Mouse (Mus musculus) stomach, embryonic 16.5 days (tissue): ENCODE measurements around the gene Xirp1. TPM values are rescaled to one million over a fixed set of nuclear protein-coding genes. Genes with fewer than 3 reads are reported as not detected.
"Not testable (repeated sequence)": the region's sequence is repeated elsewhere in the genome, so short reads cannot be mapped to it uniquely, and the experiment has no call there.

Experiments used
- ATAC-seq: fragments of 200-750 bp; cut with Nextera tagmentation; 2 replicates; pipeline ENCODE4 v1.8.0; 2017; ENCODE audit warnings: moderate number of reproducible peaks, moderate TSS enrichment; ENCODE audit not compliant: insufficient read depth, low FRiP score
- H3K27ac ChIP-seq: fragments of 300-500 bp; sonication (generic); 2 replicates; pipeline ENCODE4 v1.5.1; 2014; ENCODE audit warnings: low read length
- H3K27me3 ChIP-seq: fragments of 300-500 bp; sonication (generic); 2 replicates; pipeline ENCODE4 v1.6.1; 2014; ENCODE audit warnings: low read length, control low read depth, mixed read lengths; ENCODE audit not compliant: control insufficient read depth, insufficient read depth
- H3K36me3 ChIP-seq: fragments of 300-500 bp; sonication (generic); 2 replicates; pipeline ENCODE4 v1.6.1; 2014; ENCODE audit warnings: low read length; ENCODE audit not compliant: control insufficient read depth, insufficient read depth
- H3K4me1 ChIP-seq: fragments of 300-500 bp; sonication (generic); 2 replicates; pipeline ENCODE4 v1.6.1; 2014; ENCODE audit warnings: low read length, control low read depth, mixed read lengths; ENCODE audit not compliant: control insufficient read depth, insufficient read depth
- H3K4me2 ChIP-seq: fragments of 300-500 bp; sonication (generic); 2 replicates; pipeline ENCODE4 v1.6.1; 2014; ENCODE audit warnings: low read depth, low read length, mixed read lengths
- H3K4me3 ChIP-seq: fragments of 300-500 bp; sonication (generic); replicated peaks from 2 replicates; pipeline ENCODE4 v1.5.1; 2014; ENCODE audit warnings: mild to moderate bottlenecking, low read length
- H3K9ac ChIP-seq: fragments of 300-500 bp; sonication (generic); 2 replicates; pipeline ENCODE4 v1.6.1; 2014; ENCODE audit warnings: low read length
- H3K9me3 ChIP-seq: fragments of 300-500 bp; sonication (generic); replicated peaks from 2 replicates; pipeline ENCODE4 v1.6.1; 2016; ENCODE audit warnings: low read length, control low read depth; ENCODE audit not compliant: control insufficient read depth
- WGBS: fragments of 180-500 bp; shearing (Covaris S2); extraction: QIAGEN DNeasy Blood & Tissue Kit; methylation state at CpG from one replicate; pipeline ENCODE4 v1.1.7; 2014; 5-methylcytosine and 5-hydroxymethylcytosine counted together
- polyA plus RNA-seq: library from polyadenylated mRNA; unstranded; fragments of >200 nt; fragmentation: Nextera tagmentation; extraction: Ambion mirVana; gene quantifications from 2 replicates; pipeline ENCODE4 v1.2.1, GENCODE M21; 2015

Gene Xirp1
- polyA plus RNA-seq, 1 experiment from 2014 or later, result 1.6 TPM

DNA sequence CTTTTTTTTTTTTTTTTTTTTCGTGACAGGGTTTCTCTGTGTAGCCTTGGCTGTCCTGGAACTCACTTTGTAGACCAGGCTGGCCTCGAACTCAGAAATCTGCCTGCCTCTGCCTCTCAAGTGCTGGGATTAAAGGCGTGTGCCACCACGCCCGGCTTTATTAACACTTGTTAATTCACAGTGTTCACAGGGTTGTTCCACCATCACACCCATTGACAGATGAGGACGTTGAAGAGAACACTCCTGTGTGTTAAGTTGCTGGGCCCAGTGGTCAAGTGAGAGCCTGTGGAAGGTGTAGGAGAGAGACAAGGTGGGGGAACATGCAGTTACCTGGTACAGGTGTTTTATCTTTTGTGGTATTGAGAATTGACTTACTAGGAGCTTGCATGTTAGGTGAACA is 11.2 kb downstream of the Xirp1 start:
- not testable (repeated sequence) for H3K4me2 ChIP-seq, H3K4me3 ChIP-seq, H3K36me3 ChIP-seq, H3K4me1 ChIP-seq, H3K9me3 ChIP-seq, H3K27ac ChIP-seq, ATAC-seq, H3K27me3 ChIP-seq, H3K9ac ChIP-seq
- WGBS, result 77% methylated on average over 6 of the region's 6 CpGs

DNA sequence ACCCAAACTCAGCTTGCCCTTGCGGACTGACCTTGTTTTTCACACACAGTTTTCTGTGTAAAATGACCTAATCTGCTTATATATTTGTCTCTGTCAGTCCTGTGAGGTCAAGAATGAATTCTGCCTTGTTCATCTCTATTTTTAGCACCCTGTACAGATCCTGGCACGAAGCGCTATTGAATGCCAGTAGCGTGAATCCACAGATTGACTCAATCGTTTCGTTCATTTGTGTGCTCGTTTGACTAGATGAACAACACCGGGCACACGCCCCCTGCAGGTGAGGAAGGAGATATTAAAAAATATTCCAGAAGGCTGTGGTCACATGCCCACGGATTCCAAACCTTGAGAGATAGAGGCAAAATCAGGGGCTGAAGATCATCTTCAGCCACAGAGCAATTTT is 11.9 kb downstream of the Xirp1 start:
- H3K9ac ChIP-seq, result peak overlapping the region; percentile 45; the same call in 1 of the 2 replicates
- no peaks in the 10 kb centered on the region for H3K27me3 ChIP-seq
- peak overlapping the region; percentile 48 for H3K4me3 ChIP-seq
- peak overlapping the region; percentile 95 for H3K4me2 ChIP-seq
- no peaks in the 10 kb centered on the region for H3K36me3 ChIP-seq
- WGBS, result under 1% methylated on average over 10 of the region's 10 CpGs
- H3K9me3 ChIP-seq, result no peaks in the 10 kb centered on the region; the same call in 1 of the 2 replicates
- H3K4me1 ChIP-seq, result peaks cover 9% of the 10 kb centered on the region
- ATAC-seq, result peak; percentile 48
- H3K27ac ChIP-seq, result peak overlapping the region; percentile 81

- H3K36me3 ChIP-seq, result no peaks in the 10 kb centered on the region
- peak overlapping the region; percentile 81 for H3K27ac ChIP-seq
- WGBS, result 2% methylated on average over 60 of the region's 60 CpGs
- H3K9me3 ChIP-seq, result no peaks in the 10 kb centered on the region; the same call in 1 of the 2 replicates
- H3K4me2 ChIP-seq, result peak overlapping the region; percentile 95
- ATAC-seq, result peak; percentile 95
- peak overlapping the region; percentile 48 for H3K4me3 ChIP-seq
- H3K27me3 ChIP-seq, result no peaks in the 10 kb centered on the region
- peak overlapping the region; percentile 45 for H3K9ac ChIP-seq
- H3K4me1 ChIP-seq, result peaks cover 9% of the 10 kb centered on the region
Measured at GRCm38 (mm10) chr9:120010781-120011511, 12.5 kb downstream of the Xirp1 start.

- H3K9ac ChIP-seq, result no peak overlapping the region
- H3K4me3 ChIP-seq, result no peak overlapping the region
- no peak overlapping the region for H3K4me2 ChIP-seq
- H3K27me3 ChIP-seq, result no peaks in the 10 kb centered on the region
- no peak for ATAC-seq
- WGBS, result 90% methylated on average over 3 of the region's 3 CpGs
- peaks cover 9% of the 10 kb centered on the region for H3K4me1 ChIP-seq
- H3K27ac ChIP-seq, result peak overlapping the region; percentile 81
- H3K9me3 ChIP-seq, result no peaks in the 10 kb centered on the region; the same call in 1 of the 2 replicates
- no peaks in the 10 kb centered on the region for H3K36me3 ChIP-seq
Measured at GRCm38 (mm10) chr9:120009871-120010270, 13.5 kb downstream of the Xirp1 start.

- Histone ChIP-seq H3K9me3 (no peaks in the 10 kb centered on the region; the same call in 1 of the 2 replicates), H3K4me1 (peaks cover 9% of the 10 kb centered on the region), H3K27me3 (no peaks in the 10 kb centered on the region), H3K4me3 (no peak overlapping the region), H3K9ac (no peak overlapping the region), H3K4me2 (no peak overlapping the region), H3K27ac (no peak overlapping the region), H3K36me3 (no peaks in the 10 kb centered on the region)
- WGBS, result 58% methylated on average over 7 of the region's 7 CpGs
- ATAC-seq, result no peak
Measured at GRCm38 (mm10) chr9:120009226-120009841, 14.1 kb downstream of the Xirp1 start.

DNA sequence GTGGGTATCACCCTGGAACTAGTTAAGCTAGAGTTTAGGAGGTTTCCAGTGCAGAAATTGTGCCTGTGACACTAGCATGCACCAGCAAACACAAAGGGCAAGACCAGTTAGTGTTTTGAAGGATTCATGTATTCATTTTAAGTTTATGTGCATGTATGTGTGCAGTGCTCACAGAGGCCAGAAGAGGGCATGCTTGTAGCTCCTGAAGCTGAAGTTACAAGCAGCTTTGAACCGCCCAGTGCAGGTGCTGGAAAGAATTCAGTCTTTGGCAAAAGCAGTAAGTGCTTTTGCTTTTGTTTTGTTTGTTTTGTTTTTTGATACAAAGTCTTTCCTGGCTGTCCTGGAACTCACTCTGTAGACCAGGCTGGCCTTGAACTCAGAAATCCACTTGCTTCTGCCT is 15.6 kb downstream of the Xirp1 start:
- Histone ChIP-seq H3K27me3 (no peaks in the 10 kb centered on the region), H3K36me3 (no peaks in the 10 kb centered on the region), H3K4me3 (no peak overlapping the region), H3K4me1 (peaks cover 9% of the 10 kb centered on the region), H3K4me2 (no peak overlapping the region), H3K9ac (no peak overlapping the region), H3K27ac (no peak overlapping the region), H3K9me3 (no peaks in the 10 kb centered on the region; the same call in 1 of the 2 replicates)
- WGBS, result 92% methylated on average over 1 of the region's 1 CpGs
- ATAC-seq, result no peak

DNA sequence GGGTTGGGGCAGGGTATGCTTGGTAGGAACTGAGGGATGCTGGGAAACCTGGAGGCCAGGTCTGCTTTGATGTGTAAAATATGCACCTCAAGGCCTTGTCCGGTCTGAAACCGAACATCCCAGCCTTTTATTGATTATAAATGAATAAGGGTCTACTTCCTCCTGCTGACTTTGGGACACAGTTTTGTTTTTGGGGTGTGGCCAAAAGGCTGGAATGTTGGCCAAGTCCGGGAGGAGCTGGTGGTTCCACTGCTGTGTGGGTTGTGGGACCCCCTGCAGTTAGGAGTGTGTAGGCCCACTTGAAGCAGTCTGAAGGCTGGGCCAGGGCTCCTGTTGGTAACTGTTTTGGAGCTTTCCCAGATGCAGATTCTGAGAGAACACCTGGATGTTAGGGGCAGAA is 17.5 kb downstream of the Xirp1 start:
- no peak for ATAC-seq
- 43% methylated on average over 3 of the region's 3 CpGs for WGBS
- Histone ChIP-seq H3K4me3 (no peak overlapping the region), H3K4me1 (peaks cover 18% of the 10 kb centered on the region), H3K27me3 (no peaks in the 10 kb centered on the region), H3K9me3 (no peaks in the 10 kb centered on the region; the same call in 1 of the 2 replicates), H3K4me2 (no peak overlapping the region), H3K27ac (no peak overlapping the region), H3K9ac (no peak overlapping the region), H3K36me3 (no peaks in the 10 kb centered on the region)

DNA sequence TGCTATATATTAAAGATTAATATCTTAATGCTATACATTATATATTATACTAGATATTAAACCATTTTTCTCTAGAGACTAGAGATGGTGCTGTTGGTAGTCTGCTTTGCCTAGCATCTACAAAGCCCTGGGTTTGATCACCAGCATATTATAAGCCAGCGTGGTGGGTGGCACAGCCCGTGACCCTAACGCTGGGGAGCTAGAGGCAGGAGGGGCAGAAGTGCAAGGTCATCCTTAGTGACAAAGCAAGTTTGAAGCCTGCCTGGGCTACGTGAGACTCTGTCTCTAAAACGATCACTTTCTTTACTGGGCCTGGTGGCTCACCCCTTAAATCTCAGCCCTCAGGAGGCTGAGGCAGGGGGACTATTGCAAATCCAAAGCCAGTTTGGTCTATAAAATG is 20.5 kb downstream of the Xirp1 start:
- 79% methylated on average over 5 of the region's 5 CpGs for WGBS
- Histone ChIP-seq H3K4me3 (no peak overlapping the region), H3K9me3 (no peaks in the 10 kb centered on the region; the same call in 1 of the 2 replicates), H3K4me2 (no peak overlapping the region), H3K27me3 (no peaks in the 10 kb centered on the region), H3K27ac (no peak overlapping the region), H3K9ac (no peak overlapping the region), H3K4me1 (peaks cover 22% of the 10 kb centered on the region), H3K36me3 (no peaks in the 10 kb centered on the region)
- ATAC-seq, result no peak

DNA sequence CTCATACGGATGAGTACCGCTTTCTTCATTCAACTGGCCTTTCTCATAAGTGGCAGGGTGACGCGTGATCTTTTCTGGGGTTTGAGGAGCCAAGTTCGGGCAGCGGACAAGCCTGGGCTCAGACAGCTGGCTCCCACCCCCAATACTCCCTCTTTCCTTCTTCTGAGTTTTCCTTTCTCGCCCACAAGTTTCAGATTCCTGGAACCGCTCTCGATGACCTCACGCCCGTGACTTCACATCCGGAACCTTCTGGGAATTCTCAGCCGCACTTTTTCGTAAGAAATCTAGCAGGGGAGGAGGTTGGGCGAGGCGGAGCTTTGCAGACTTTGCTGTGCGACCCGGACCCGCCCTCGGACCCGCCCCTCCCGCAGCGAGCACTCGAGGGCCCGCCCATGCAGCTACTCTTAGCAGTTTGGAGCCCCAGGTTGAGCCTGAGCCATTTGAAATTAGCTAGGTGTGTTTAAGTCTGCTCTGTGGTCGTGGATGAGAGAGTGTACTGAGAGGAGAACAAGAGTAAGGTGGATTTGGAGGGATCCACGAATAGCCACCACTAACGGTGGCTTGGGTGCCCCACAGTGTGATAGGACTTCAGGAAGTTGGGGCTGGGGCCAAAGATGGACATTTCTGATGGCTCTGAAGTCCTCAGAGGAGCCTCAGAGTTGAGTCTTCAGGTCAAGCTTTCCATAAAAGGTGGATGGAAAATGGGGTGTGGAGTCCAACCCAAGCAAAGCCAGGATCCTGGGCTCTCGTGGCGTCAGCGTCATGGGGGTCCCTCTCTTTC is 21.3 kb downstream of the Xirp1 start:
- no peaks in the 10 kb centered on the region for H3K9me3 ChIP-seq
- peaks cover 22% of the 10 kb centered on the region for H3K4me1 ChIP-seq
- peak overlapping the region; percentile 90 for H3K27ac ChIP-seq
- no peaks in the 10 kb centered on the region for H3K36me3 ChIP-seq
- ATAC-seq, result peak; percentile 96
- H3K4me2 ChIP-seq, result peak overlapping the region; percentile 88
- peak overlapping the region; percentile 53 for H3K4me3 ChIP-seq
- H3K9ac ChIP-seq, result peak overlapping the region; percentile 78
- H3K27me3 ChIP-seq, result no peaks in the 10 kb centered on the region
- 9% methylated on average over 31 of the region's 31 CpGs for WGBS
